Mouse (Mus musculus): ENCODE measurements around the gene Rexo1. TPM values are rescaled to one million over a fixed set of nuclear protein-coding genes. Genes with fewer than 3 reads are reported as not detected.
A peak's percentile ranks its signal among the peaks of the same experiment; 100 is the strongest.

The Rexo1 gene
- total RNA-seq, 2 experiments from 2014 or later: 9.8 to 10.4 TPM

GRCm38 (mm10) chr10:80568876-80569275, 7.5 kb upstream of the Rexo1 start:
- H3K4me3 ChIP-seq: no peak overlapping the region
- DNase-seq: no peak
- H3K27ac ChIP-seq: peak overlapping the region; percentile 80; the same call in 1 of the 2 replicates
- intact Hi-C loops (cut with DNase I): no loop called here
- TF ChIP-seq CTCF (IDR thresholded peaks at IDR 0.05): no peak

- H3K4me3 ChIP-seq: no peak overlapping the region
- no peak overlapping the region for H3K27ac ChIP-seq
- peak; percentile 90 for DNase-seq
- intact Hi-C loops (cut with DNase I): no loop called here
- TF ChIP-seq CTCF (IDR thresholded peaks at IDR 0.05): no peak; the same call in 1 of the 2 replicates
Measured at GRCm38 (mm10) chr10:80566375-80567092, 5.2 kb upstream of the Rexo1 start.

- Histone ChIP-seq H3K27ac (peak overlapping the region; percentile 97), H3K4me3 (peak overlapping the region; percentile 81)
- intact Hi-C loops (cut with DNase I): no loop called here
- DNase-seq: no peak
- TF ChIP-seq CTCF (IDR thresholded peaks at IDR 0.05): no peak
Measured at GRCm38 (mm10) chr10:80560621-80561020, 739 bp downstream of the Rexo1 start.

- Histone ChIP-seq H3K4me3 (peak overlapping the region; percentile 23), H3K27ac (no peak overlapping the region)
- TF ChIP-seq CTCF (IDR thresholded peaks at IDR 0.05): no peak
- intact Hi-C loops (cut with DNase I): no loop called here
- no peak for DNase-seq
Measured at GRCm38 (mm10) chr10:80559431-80559830, 1.9 kb downstream of the Rexo1 start.

- intact Hi-C loops (cut with DNase I): no loop called here
- H3K27ac ChIP-seq: peak overlapping the region; percentile 59
- peak; percentile 80 for TF ChIP-seq CTCF (IDR thresholded peaks at IDR 0.05)
- H3K4me3 ChIP-seq: 0 out of 2 replicates have a peak overlapping the region, but pooled peaks have one; percentile 7
- DNase-seq: peak; percentile 80
Measured at GRCm38 (mm10) chr10:80557346-80557965, 3.9 kb downstream of the Rexo1 start.

- intact Hi-C loops (cut with DNase I): loop anchor here (5.0 kb wide), 1 partner anchor 42 kb away; no protein-coding TSS in a partner anchor
- Histone ChIP-seq H3K4me3 (no peak overlapping the region), H3K27ac (no peak overlapping the region)
- TF ChIP-seq CTCF (IDR thresholded peaks at IDR 0.05): no peak
- DNase-seq: no peak
Measured at GRCm38 (mm10) chr10:80553997-80554396, 7.4 kb downstream of the Rexo1 start.

- H3K4me3 ChIP-seq: no peak overlapping the region
- intact Hi-C loops (cut with DNase I): loop anchor here (5.0 kb wide), 1 partner anchor 41 kb away; no protein-coding TSS in a partner anchor
- TF ChIP-seq CTCF (IDR thresholded peaks at IDR 0.05): no peak
- no peak overlapping the region for H3K27ac ChIP-seq
- DNase-seq: no peak
Measured at GRCm38 (mm10) chr10:80553575-80553974, 7.8 kb downstream of the Rexo1 start.

- DNase-seq: no peak
- intact Hi-C loops (cut with DNase I): loop anchor here (5.0 kb wide), 1 partner anchor 40 kb away; no protein-coding TSS in a partner anchor
- no peak overlapping the region for H3K27ac ChIP-seq
- TF ChIP-seq CTCF (IDR thresholded peaks at IDR 0.05): no peak
- no peak overlapping the region for H3K4me3 ChIP-seq
Measured at GRCm38 (mm10) chr10:80552364-80552763, 9.0 kb downstream of the Rexo1 start.

- TF ChIP-seq CTCF (IDR thresholded peaks at IDR 0.05): no peak
- H3K4me3 ChIP-seq: no peak overlapping the region
- intact Hi-C loops (cut with DNase I): loop anchor here (2.0 kb wide), 1 partner anchor 102 kb away; no protein-coding TSS in a partner anchor
- DNase-seq: no peak
- no peak overlapping the region for H3K27ac ChIP-seq
Measured at GRCm38 (mm10) chr10:80549279-80549678, 12.1 kb downstream of the Rexo1 start.

- H3K27ac ChIP-seq: no peak overlapping the region
- H3K4me3 ChIP-seq: no peak overlapping the region
- TF ChIP-seq CTCF (IDR thresholded peaks at IDR 0.05): peak; percentile 83
- intact Hi-C loops (cut with DNase I): loop anchor here (2.0 kb wide), 1 partner anchor 102 kb away; no protein-coding TSS in a partner anchor
- peak; percentile 79 for DNase-seq
Measured at GRCm38 (mm10) chr10:80548428-80549006, 12.8 kb downstream of the Rexo1 start.

GRCm38 (mm10) chr10:80547539-80547938, 13.8 kb downstream of the Rexo1 start:
- DNase-seq: no peak
- Histone ChIP-seq H3K4me3 (no peak overlapping the region), H3K27ac (no peak overlapping the region)
- no peak for TF ChIP-seq CTCF (IDR thresholded peaks at IDR 0.05)
- intact Hi-C loops (cut with DNase I): no loop called here

GRCm38 (mm10) chr10:80546945-80547344, 14.4 kb downstream of the Rexo1 start:
- TF ChIP-seq CTCF (IDR thresholded peaks at IDR 0.05): no peak
- intact Hi-C loops (cut with DNase I): no loop called here
- DNase-seq: no peak
- H3K4me3 ChIP-seq: no peak overlapping the region
- H3K27ac ChIP-seq: no peak overlapping the region

- intact Hi-C loops (cut with DNase I): no loop called here
- no peak for TF ChIP-seq CTCF (IDR thresholded peaks at IDR 0.05)
- no peak overlapping the region for H3K4me3 ChIP-seq
- H3K27ac ChIP-seq: no peak overlapping the region
- no peak for DNase-seq
Measured at GRCm38 (mm10) chr10:80545590-80545989, 15.8 kb downstream of the Rexo1 start.

Data from gastrocnemius, adult 2 months (tissue).